Mouse (Mus musculus) embryonic facial prominence, embryonic 11.5 days (tissue): ENCODE data around the gene Slc22a14. TPM values are rescaled to one million over a fixed set of nuclear protein-coding genes. Genes with fewer than 3 reads are reported as not detected.

Experiments
- ATAC-seq: fragments of 200-750 bp; cut with Nextera tagmentation; replicated peaks from 2 replicates; pipeline ENCODE4 v1.8.0; 2017; ENCODE audit warnings: low read depth; ENCODE audit not compliant: insufficient number of reproducible peaks, low FRiP score, low TSS enrichment
- DNase-seq: peaks from one replicate; pipeline ENCODE4 v3.0.0-alpha.2; 2015; ENCODE audit warnings: low spot score
- H3K27ac ChIP-seq: fragments of 300-500 bp; sonication (generic); replicated peaks from 2 replicates; pipeline ENCODE4 v1.5.1; 2014; ENCODE audit warnings: mild to moderate bottlenecking, low read depth, low read length, control low read depth
- H3K27me3 ChIP-seq: fragments of 300-500 bp; sonication (generic); 2 replicates; pipeline ENCODE4 v1.6.1; 2014; ENCODE audit warnings: mild to moderate bottlenecking, low read length, moderate library complexity, mixed read lengths; ENCODE audit not compliant: control insufficient read depth, insufficient read depth
- H3K36me3 ChIP-seq: fragments of 300-500 bp; sonication (generic); replicated peaks from 2 replicates; pipeline ENCODE4 v1.6.1; 2014; ENCODE audit warnings: low read depth, mild to moderate bottlenecking, low read length, moderate library complexity, mixed read lengths; ENCODE audit not compliant: control insufficient read depth, insufficient read depth
- H3K4me1 ChIP-seq: fragments of 300-500 bp; sonication (generic); 2 replicates; pipeline ENCODE4 v1.6.1; 2014; ENCODE audit warnings: low read length, mixed read lengths; ENCODE audit not compliant: control insufficient read depth, insufficient read depth
- H3K4me2 ChIP-seq: fragments of 300-500 bp; sonication (generic); 2 replicates; pipeline ENCODE4 v1.6.1; 2014; ENCODE audit warnings: low read depth, mild to moderate bottlenecking, control low read depth, low read length, moderate library complexity
- H3K4me3 ChIP-seq: fragments of 300-500 bp; sonication (generic); 2 replicates; pipeline ENCODE4 v1.5.1; 2014; ENCODE audit warnings: low read depth, low read length, control low read depth
- H3K9ac ChIP-seq: fragments of 300-500 bp; sonication (generic); replicated peaks from 2 replicates; pipeline ENCODE4 v1.6.1; 2014; ENCODE audit warnings: mild to moderate bottlenecking, control low read depth, low read length
- H3K9me3 ChIP-seq: fragments of 300-500 bp; sonication (generic); replicated peaks from 2 replicates; pipeline ENCODE4 v1.6.1; 2016; ENCODE audit warnings: mild to moderate bottlenecking, low read length, inconsistent platforms, mixed read lengths; ENCODE audit not compliant: control insufficient read depth
- WGBS: fragments of 180-500 bp; shearing (Covaris S2); extraction: QIAGEN DNeasy Blood & Tissue Kit; methylation state at CpG from one replicate; pipeline ENCODE4 v1.1.7; 2014; 5-methylcytosine and 5-hydroxymethylcytosine counted together
- polyA plus RNA-seq: library from polyadenylated mRNA; unstranded; fragments of >200 nt; fragmentation: Nextera tagmentation; extraction: Ambion mirVana; gene quantifications from 2 replicates; pipeline ENCODE4 v1.2.1, GENCODE M21; 2014

Slc22a14 gene
- polyA plus RNA-seq, 1 experiment from 2014 or later: not detected

DNA sequence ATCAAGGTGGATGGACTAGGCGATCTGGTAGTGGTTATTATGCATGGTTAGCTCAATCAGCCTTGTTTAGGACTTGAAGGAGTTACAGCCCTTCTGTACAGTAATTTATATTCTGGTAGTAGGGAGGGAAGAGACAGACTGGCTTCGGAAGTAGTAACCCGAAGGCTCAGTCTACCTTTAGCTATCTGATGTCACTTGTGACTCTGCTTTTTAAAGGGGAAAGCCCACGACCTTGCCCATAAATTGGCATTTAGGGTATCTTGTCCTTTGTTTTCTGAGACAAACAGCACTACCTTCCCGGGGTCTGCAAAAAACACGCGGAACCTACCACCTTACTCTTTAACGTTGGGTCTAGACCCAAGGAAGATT is 25.2 kb downstream of the Slc22a14 start:
- WGBS: 8% methylated on average over 8 of the region's 8 CpGs
- no peak for DNase-seq
- Histone ChIP-seq H3K4me2 (peak overlapping the region; percentile 83), H3K27ac (no peak overlapping the region), H3K36me3 (no peaks in the 10 kb centered on the region), H3K9ac (peak overlapping the region; percentile 53), H3K9me3 (no peaks in the 10 kb centered on the region), H3K27me3 (peaks cover 2% of the 10 kb centered on the region; the same call in 1 of the 2 replicates), H3K4me1 (peaks cover 4% of the 10 kb centered on the region), H3K4me3 (peak overlapping the region; percentile 77)
- ATAC-seq: no peak

DNA sequence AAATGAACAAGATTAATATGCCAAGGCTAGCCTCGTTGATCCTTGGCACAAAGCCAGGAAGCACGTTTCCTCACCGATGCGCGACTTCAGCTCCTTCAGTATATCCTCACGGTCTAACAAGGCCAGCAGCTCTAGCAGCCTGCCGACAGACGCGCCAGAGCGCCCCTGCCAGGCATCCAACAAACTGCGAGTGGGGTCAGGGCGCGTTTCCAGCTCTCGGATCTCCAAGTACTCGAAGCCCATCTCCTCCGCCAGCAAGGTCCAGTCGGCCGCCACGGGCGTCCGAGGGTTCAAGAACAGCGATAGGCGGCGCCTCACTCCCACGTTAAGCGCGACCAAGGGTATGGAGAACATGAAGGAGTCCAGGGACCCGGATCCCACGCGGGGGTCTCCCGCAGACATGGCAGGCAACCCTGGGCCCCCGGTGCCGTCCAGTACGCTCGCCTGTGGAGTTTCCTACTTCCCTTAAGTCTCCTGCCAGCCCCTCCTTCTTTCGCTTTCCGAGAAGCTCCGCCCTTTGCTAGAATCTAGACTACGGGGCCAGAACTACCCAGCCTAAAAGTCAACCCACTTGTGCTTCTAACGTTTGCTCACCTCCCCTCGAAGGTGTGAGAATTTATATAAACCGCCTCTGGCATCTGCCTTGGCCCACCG is 25.7 kb downstream of the Slc22a14 start, which contains the start of gene Acaa1a:
Gene Acaa1a, plus strand, starts transcription at position 119 of the 654 bp plus-strand sequence.
- H3K9me3 ChIP-seq: no peaks in the 10 kb centered on the region
- peak; percentile 57 for DNase-seq
- H3K4me2 ChIP-seq: peak within 1 kb of the TSS; percentile 83
- no peak for ATAC-seq
- no peaks in the 10 kb centered on the region for H3K36me3 ChIP-seq
- H3K27me3 ChIP-seq: peaks cover 2% of the 10 kb centered on the region; the same call in 1 of the 2 replicates
- H3K9ac ChIP-seq: peak within 1 kb of the TSS; percentile 60
- WGBS: 2% methylated on average over 43 of the region's 43 CpGs
- H3K27ac ChIP-seq: no peak within 1 kb of the TSS; the same call in 1 of the 2 replicates
- peak within 1 kb of the TSS; percentile 77 for H3K4me3 ChIP-seq
- peaks cover 4% of the 10 kb centered on the region for H3K4me1 ChIP-seq

DNA sequence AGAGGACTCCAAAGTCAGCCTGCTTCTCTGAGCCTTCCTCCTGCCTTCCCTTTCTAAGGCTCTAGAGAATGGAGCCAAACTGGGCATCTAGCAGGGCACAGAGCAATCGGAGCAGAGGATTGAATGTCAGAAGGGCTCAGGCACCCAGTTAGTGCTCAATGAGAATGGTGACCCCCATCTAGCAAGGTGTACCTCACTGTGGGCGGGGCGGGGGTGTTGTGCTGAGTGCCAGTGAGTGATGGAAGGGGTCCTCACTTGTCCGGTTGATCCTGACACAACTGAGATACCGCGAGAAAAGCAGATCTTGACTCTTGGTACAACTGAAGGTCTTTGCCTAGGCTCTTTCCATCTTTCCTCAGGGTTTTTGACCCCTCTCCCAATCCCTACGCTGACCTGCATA is 26.2 kb downstream of the Slc22a14 start:
- Histone ChIP-seq H3K4me1 (peaks cover 4% of the 10 kb centered on the region), H3K9me3 (no peaks in the 10 kb centered on the region), H3K9ac (peak overlapping the region; percentile 60), H3K4me2 (peak overlapping the region; percentile 83), H3K27me3 (peaks cover 2% of the 10 kb centered on the region; the same call in 1 of the 2 replicates), H3K36me3 (no peaks in the 10 kb centered on the region), H3K27ac (no peak overlapping the region), H3K4me3 (peak overlapping the region; percentile 77; the same call in 1 of the 2 replicates)
- ATAC-seq: no peak
- WGBS: 57% methylated on average over 7 of the region's 7 CpGs
- DNase-seq: no peak

DNA sequence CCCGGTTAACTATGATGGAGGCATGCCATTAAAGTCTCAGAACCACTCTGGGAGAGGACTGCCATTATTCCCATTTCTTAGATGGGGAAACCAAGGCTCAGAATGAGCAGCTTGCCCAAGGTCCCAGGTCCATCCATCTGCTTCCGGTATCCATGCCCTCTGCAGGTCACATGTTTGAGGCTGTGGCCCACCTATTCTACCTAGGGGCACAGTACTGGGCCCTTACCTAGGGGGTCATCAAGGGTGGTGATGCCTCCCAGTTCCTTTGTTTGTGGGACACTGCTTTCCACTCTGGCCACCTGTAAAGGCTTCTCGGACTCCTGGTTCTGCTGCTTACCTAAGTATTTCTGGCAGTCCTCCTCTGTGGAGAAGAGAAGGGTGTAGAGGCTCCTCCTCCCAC is 27.0 kb downstream of the Slc22a14 start:
- Histone ChIP-seq H3K27ac (no peak overlapping the region), H3K4me3 (no peak overlapping the region), H3K9ac (no peak overlapping the region), H3K4me1 (peaks cover 4% of the 10 kb centered on the region), H3K27me3 (peaks cover 2% of the 10 kb centered on the region; the same call in 1 of the 2 replicates), H3K9me3 (no peaks in the 10 kb centered on the region), H3K4me2 (no peak overlapping the region), H3K36me3 (no peaks in the 10 kb centered on the region)
- 91% methylated on average over 3 of the region's 3 CpGs for WGBS
- DNase-seq: no peak
- ATAC-seq: no peak

DNA sequence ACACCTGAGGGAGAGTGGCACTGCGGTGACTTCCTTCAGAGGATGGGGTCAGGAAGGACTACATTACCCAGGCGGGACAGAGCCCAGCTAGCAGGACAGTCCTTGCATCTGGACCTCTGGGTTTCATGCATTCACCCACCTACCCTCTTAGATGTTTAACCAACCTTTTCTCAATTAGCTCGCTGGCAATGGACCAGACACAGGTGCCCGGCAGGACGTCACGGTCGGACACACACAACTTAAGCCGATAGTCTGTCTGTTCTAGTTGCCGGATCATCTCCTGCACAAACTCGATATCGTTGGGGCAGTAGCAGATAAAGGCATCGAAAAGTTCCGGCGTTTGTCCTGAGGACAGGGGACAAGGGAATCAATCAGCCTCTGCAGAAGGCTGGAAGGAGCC is 27.5 kb downstream of the Slc22a14 start:
- no peak for DNase-seq
- peaks cover 2% of the 10 kb centered on the region; the same call in 1 of the 2 replicates for H3K27me3 ChIP-seq
- ATAC-seq: no peak
- no peaks in the 10 kb centered on the region for H3K9me3 ChIP-seq
- peaks cover 4% of the 10 kb centered on the region for H3K4me1 ChIP-seq
- 90% methylated on average over 14 of the region's 14 CpGs for WGBS
- no peak overlapping the region for H3K9ac ChIP-seq
- H3K27ac ChIP-seq: no peak overlapping the region
- H3K36me3 ChIP-seq: no peaks in the 10 kb centered on the region
- H3K4me2 ChIP-seq: no peak overlapping the region
- no peak overlapping the region for H3K4me3 ChIP-seq

DNA sequence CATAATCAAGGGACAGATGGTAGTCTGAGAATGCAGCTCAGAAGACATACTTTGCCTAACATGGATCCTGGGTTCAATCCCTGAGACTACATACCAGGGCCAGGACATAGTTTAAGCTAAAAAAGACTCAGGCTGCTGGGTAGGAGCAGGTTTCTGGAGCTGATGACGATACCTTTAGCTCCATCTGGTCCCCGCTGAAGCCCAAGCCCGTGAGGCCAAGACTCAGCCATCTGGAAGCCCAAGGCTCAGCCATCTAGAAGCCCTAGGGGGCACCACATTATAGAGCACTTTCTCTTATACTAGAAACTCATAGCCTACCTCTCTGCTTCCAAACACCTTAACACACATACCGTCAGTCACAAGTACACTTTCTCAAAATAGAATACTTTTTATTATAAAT is 29.8 kb downstream of the Slc22a14 start:
- H3K4me2 ChIP-seq: no peak overlapping the region
- no peaks in the 10 kb centered on the region for H3K36me3 ChIP-seq
- H3K27ac ChIP-seq: no peak overlapping the region
- 89% methylated on average over 4 of the region's 4 CpGs for WGBS
- ATAC-seq (no peak), DNase-seq (no peak)
- H3K27me3 ChIP-seq: peaks cover 2% of the 10 kb centered on the region; the same call in 1 of the 2 replicates
- H3K9ac ChIP-seq: no peak overlapping the region
- H3K9me3 ChIP-seq: no peaks in the 10 kb centered on the region
- H3K4me1 ChIP-seq: no peaks in the 10 kb centered on the region
- no peak overlapping the region for H3K4me3 ChIP-seq

DNA sequence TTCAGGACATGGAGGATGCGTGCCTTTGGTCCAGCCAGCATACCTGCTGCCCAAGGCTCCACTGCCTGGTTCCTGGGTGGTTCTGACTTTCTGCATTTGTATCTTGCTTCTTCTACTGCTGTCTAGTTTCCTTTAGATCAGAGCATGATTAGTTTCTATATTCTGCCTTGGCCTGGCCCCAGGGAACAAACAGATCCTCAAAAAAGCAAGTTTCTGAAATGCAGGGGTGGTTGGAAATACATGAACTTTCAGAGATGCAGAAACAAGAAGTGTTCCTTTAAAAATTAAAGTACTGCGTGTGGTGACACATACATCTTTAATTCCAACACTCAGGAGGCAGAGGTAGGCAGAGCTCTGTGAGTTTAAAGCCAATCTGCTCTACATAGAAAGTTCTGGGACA is 30.5 kb downstream of the Slc22a14 start:
- Histone ChIP-seq H3K4me2 (no peak overlapping the region), H3K36me3 (no peaks in the 10 kb centered on the region), H3K4me1 (no peaks in the 10 kb centered on the region), H3K9ac (no peak overlapping the region), H3K4me3 (no peak overlapping the region), H3K9me3 (no peaks in the 10 kb centered on the region), H3K27me3 (peaks cover 2% of the 10 kb centered on the region; the same call in 1 of the 2 replicates), H3K27ac (no peak overlapping the region)
- no peak for ATAC-seq
- no peak for DNase-seq
- WGBS: 85% methylated on average over 2 of the region's 2 CpGs

DNA sequence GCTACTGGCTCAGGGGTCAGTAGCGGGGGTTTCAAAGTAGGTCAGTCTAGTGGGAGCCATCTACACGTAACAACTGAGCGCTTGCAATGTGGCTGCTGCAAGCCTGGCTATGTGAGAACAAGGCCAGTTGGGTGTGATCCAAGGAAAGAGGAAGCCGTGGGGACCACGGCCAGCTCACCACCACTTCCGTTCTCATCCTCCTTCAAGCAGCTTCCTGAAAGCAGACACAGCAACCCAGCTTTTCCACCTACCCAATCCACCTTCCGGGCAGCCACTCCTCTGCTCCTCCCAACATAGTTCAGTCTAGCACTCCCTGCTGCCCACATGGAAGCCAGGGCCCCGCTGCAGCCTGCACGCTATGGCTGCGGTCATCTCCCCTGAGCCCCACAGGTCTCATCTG is 31.0 kb downstream of the Slc22a14 start:
- DNase-seq: no peak
- no peaks in the 10 kb centered on the region for H3K36me3 ChIP-seq
- H3K4me2 ChIP-seq: no peak overlapping the region
- no peak for ATAC-seq
- H3K9me3 ChIP-seq: no peaks in the 10 kb centered on the region
- H3K4me1 ChIP-seq: no peaks in the 10 kb centered on the region
- H3K4me3 ChIP-seq: no peak overlapping the region
- 75% methylated on average over 10 of the region's 10 CpGs for WGBS
- no peak overlapping the region for H3K9ac ChIP-seq
- H3K27me3 ChIP-seq: peaks cover 2% of the 10 kb centered on the region; the same call in 1 of the 2 replicates
- H3K27ac ChIP-seq: no peak overlapping the region
